Comparison of ENCODE assay signal across 19 mouse cellular contexts in genomic region chr17:29365105-29365621, GRCm38 (mm10). TPM values are rescaled to one million over a fixed set of nuclear protein-coding genes. Genes with fewer than 3 reads are reported as not detected.
DNase-seq lines count a peak whose midpoint lies in the region; TF ChIP-seq lines count a peak whose summit lies in the region.
"Had no signal": no experiment of that assay in that cellular context is flagged by ENCODE, and none has a peak within 500 bp of the region (broad histone marks: within the 10 kb centered on the region; RNA-seq: fewer than 3 reads in every experiment).

No protein-coding gene starts in this region.

- no peaks in the 10 kb centered on the region for H3K27me3 ChIP-seq in thymus, adult 2 months (ENCODE audit: control insufficient read depth, insufficient read depth, low read length)
- H3K27me3 ChIP-seq in splenic B cell, adult 2 months (ENCODE audit: control insufficient read depth, insufficient read depth, low read length, poor library complexity, severe bottlenecking): no peaks in the 10 kb centered on the region
- H3K27me3 ChIP-seq: liver, embryonic 15.5 days had no signal

- no peak overlapping the region for H3K4me3 ChIP-seq in thymus, adult 2 months (ENCODE audit: control insufficient read depth, insufficient read depth, low read length)
- H3K4me3 ChIP-seq: forebrain, embryonic 12.5 days; heart, embryonic 12.5 days; hindbrain, embryonic 15.5 days; liver, embryonic 15.5 days; neural tube, embryonic 12.5 days had no signal

- H3K4me1 ChIP-seq in thymus, adult 2 months (replicated peaks; ENCODE audit: control insufficient read depth, insufficient read depth, low read length): peaks cover 19% of the 10 kb centered on the region

- TF ChIP-seq POLR2A in thymus, adult 2 months (IDR thresholded peaks at IDR 0.05; ENCODE audit: control insufficient read depth, extremely low read depth, insufficient read depth, low read length, poor library complexity): no peak

- TF ChIP-seq CTCF in thymus, adult 2 months (IDR thresholded peaks at IDR 0.05; ENCODE audit: borderline replicate concordance, control insufficient read depth, extremely low read depth, insufficient read depth, low read length, poor library complexity): no peak

- WGBS in thymus, adult 2 months: 20% methylated on average over 13 of the region's 13 CpGs

- H3K27ac ChIP-seq in thymus, adult 2 months (ENCODE audit: control insufficient read depth, insufficient read depth, low read length): no peak overlapping the region
- H3K27ac ChIP-seq: forebrain, embryonic 12.5 days; hindbrain, embryonic 15.5 days; liver, embryonic 15.5 days; neural tube, embryonic 12.5 days had no signal

- H3K36me3 ChIP-seq in thymus, adult 2 months (ENCODE audit: control insufficient read depth, insufficient read depth, low read length): no peaks in the 10 kb centered on the region
- H3K36me3 ChIP-seq in splenic B cell, adult 2 months (ENCODE audit: control insufficient read depth, insufficient read depth, low read length, poor library complexity, severe bottlenecking): peaks cover 12% of the 10 kb centered on the region
- H3K36me3 ChIP-seq: forebrain, embryonic 12.5 days; heart, embryonic 12.5 days; hindbrain, embryonic 15.5 days; liver, embryonic 15.5 days; neural tube, embryonic 12.5 days had no signal

- peak; percentile 54 for DNase-seq in gastrocnemius, adult 18-20 months (ENCODE audit: low spot score)
- DNase-seq in gastrocnemius, postnatal 4 days (ENCODE audit: low spot score in 2 of 2): no peak
- DNase-seq in thymus, postnatal 14 days: peak; percentile 45
- no peak for DNase-seq in thymus, adult 2 months
- DNase-seq in cerebellum, adult 9-11 months: peak; percentile 75
- peak; percentile 69 for DNase-seq in splenic B cell, adult 2 months (ENCODE audit: low read depth, low spot score)
- DNase-seq in layer of hippocampus, postnatal 36 days: no peak
- DNase-seq in urinary bladder, adult 18-20 months (ENCODE audit: low spot score in 2 of 2): no peak
- DNase-seq: adrenal gland, adult 2 months; heart, postnatal 36 days; kidney, adult 2 months; kidney, postnatal 14 days; layer of hippocampus, adult 9-11 months had no signal

RNA-seq across cellular contexts. Expression of gene Fgd2, which starts 4.4 kb away (rescaled TPM):
- total RNA-seq in gastrocnemius, adult 18-20 months (2021): 1 to 10 TPM in 1 of 2 experiments, under 1 TPM in 1; 0.68 to 1.6 TPM
- 1 to 10 TPM; 4.2 to 4.5 TPM for total RNA-seq in gastrocnemius, postnatal 4 days (2021)
- 40.0 and 56.0 TPM in 2 replicates for polyA plus RNA-seq in thymus, adult 2 months (2012; rRNA removed)
- 1 to 10 TPM; 4.2 to 6.9 TPM for total RNA-seq in layer of hippocampus, postnatal 36 days (2021)

RNA-seq across cellular contexts. Expression of gene Mtch1, which starts 17.4 kb away (rescaled TPM):
- total RNA-seq in gastrocnemius, adult 18-20 months (2021): 10 to 100 TPM; 80.1 to 88.4 TPM
- total RNA-seq in gastrocnemius, postnatal 4 days (2021): 100 to 1,000 TPM; 302 to 317 TPM
- polyA plus RNA-seq in thymus, adult 2 months (2012; rRNA removed): 332 and 354 TPM in 2 replicates
- 100 to 1,000 TPM; 568 to 611 TPM for total RNA-seq in layer of hippocampus, postnatal 36 days (2021)

RNA-seq across cellular contexts. Expression of gene Pi16, which starts 47.7 kb away (rescaled TPM):
- total RNA-seq in gastrocnemius, adult 18-20 months (2021): 10 to 100 TPM; 16.2 to 23.7 TPM
- 10 to 100 TPM; 50.3 to 54.5 TPM for total RNA-seq in gastrocnemius, postnatal 4 days (2021)
- polyA plus RNA-seq in thymus, adult 2 months (2012; rRNA removed): 22.7 and 24.5 TPM in 2 replicates
- 1 to 10 TPM; 1.2 to 1.4 TPM for total RNA-seq in layer of hippocampus, postnatal 36 days (2021)
- total RNA-seq: megakaryocyte-erythroid progenitor cell, adult 5-6 weeks had no signal

Comparison
In these comparisons a context has a peak if more than half of its experiments do, and no peak if none do; other contexts are left out.
1. DNase-seq: peak in gastrocnemius, adult 18-20 months (single experiment), thymus, postnatal 14 days (single experiment), cerebellum, adult 9-11 months (single experiment) and splenic B cell, adult 2 months (single experiment); none in gastrocnemius, postnatal 4 days (0 of 2), thymus, adult 2 months (single experiment), layer of hippocampus, postnatal 36 days (0 of 2) and urinary bladder, adult 18-20 months (0 of 2).
2. RNA of gene Pi16, which starts 47.7 kb away (total RNA-seq): 50.3 to 54.5 TPM in gastrocnemius, postnatal 4 days and 16.2 to 23.7 TPM in gastrocnemius, adult 18-20 months; 1.2 to 1.4 TPM in layer of hippocampus, postnatal 36 days; every median in the first group is over 4 times any median in the second.